Mouse (Mus musculus): ENCODE measurements around the gene 1700092M07Rik. TPM values are rescaled to one million over a fixed set of nuclear protein-coding genes. Genes with fewer than 3 reads are reported as not detected.

Gene 1700092M07Rik
- total and polyA plus RNA-seq, 2 experiments from 2014 or later, result 0.85 TPM; not detected in 1

DNA sequence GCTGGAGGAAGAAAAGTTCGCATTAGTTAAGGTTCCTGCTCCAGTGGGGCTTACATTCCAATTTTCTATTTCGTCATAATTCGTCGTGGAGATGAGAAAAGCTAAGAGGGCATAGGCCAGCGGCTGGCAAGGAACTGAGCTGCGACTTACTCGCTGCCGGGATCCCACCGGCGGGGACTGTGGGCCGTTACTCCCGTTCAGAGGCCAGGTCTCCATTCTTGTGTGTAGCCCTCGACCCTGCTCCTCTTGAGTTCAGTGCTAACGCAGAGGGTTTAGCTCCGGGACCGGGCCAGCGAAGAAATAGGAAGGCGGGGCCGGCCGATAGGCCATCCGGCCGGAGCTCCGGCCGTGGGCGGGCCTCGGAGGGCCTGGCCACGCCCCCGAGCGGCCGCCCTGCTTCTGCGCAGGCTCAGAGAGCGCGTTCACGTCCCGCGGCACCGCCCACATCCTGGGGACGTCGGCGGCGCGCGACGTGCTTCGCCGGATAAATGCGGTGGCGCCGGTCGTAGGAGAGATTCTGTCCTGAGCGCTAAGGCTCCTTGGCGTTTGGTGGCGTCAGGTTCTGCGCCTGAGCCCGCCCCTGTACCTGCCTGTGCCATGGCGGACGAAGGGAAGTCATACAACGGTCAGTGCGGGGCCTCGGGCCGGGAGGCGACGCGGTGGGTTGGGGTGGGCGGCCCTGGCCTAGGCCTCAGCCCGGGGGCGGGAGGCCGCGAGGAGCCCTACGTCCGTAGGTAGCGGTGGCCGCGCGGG is 16.3 kb downstream of the 1700092M07Rik start, which contains the start of gene Nxf1:
Gene Nxf1, plus strand, starts transcription at position 439 of the 753 bp plus-strand sequence.
- ATAC-seq, result peak; percentile 96
- DNase-seq (ENCODE audit: low spot score), result peak; percentile 98
- peaks cover 16% of the 10 kb centered on the region for H3K36me3 ChIP-seq (ENCODE audit: insufficient read depth, low read length)
- peak within 1 kb of the TSS; percentile 82 for H3K4me2 ChIP-seq (ENCODE audit: low read depth, low read length)
- H3K4me1 ChIP-seq (ENCODE audit: insufficient read depth, low read length), result peaks cover 17% of the 10 kb centered on the region; the same call in 1 of the 2 replicates
- H3K27me3 ChIP-seq (ENCODE audit: insufficient read depth, low read length), result no peaks in the 10 kb centered on the region
- H3K4me3 ChIP-seq (ENCODE audit: low read length), result peak within 1 kb of the TSS; percentile 97
- WGBS, result under 1% methylated on average over 71 of the region's 75 CpGs
- H3K9ac ChIP-seq (replicated peaks; ENCODE audit: low read length), result peak within 1 kb of the TSS; percentile 96
- no peak for TF ChIP-seq CTCF (IDR thresholded peaks at IDR 0.05; ENCODE audit: low read depth)
- no peaks in the 10 kb centered on the region for H3K9me3 ChIP-seq (ENCODE audit: low read length)
- peak within 1 kb of the TSS; percentile 90 for H3K27ac ChIP-seq

DNA sequence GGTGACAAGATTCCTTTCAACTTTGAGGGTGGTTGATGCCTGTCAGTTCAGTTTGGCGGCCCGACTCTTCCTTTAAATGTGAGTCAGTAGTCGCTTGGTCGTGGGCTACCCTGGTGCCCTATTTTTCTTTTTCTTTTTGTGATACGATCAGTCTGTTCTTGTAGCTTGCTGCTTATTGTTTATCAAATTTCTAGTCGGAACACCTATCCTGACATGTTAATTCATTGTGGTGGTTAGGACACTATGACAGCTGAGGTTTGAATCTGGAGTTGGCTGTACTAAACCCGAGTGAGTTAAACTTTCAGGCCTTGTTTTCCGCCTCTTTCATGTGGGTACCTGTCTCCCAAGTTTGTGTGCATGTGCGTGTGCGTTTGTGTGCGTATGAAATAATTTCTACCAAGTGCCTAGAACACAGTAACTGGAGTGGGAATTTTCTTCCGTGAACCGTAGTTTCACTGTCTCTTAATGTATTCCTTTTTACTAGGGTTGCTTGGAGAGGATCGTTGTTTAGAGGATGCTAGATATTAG is 17.0 kb downstream of the 1700092M07Rik start:
- DNase-seq (ENCODE audit: low spot score) (no peak), ATAC-seq (no peak)
- Histone ChIP-seq H3K4me2 (ENCODE audit: low read depth, low read length) (peak overlapping the region; percentile 82), H3K36me3 (ENCODE audit: insufficient read depth, low read length) (peaks cover 14% of the 10 kb centered on the region), H3K4me1 (ENCODE audit: insufficient read depth, low read length) (peaks cover 17% of the 10 kb centered on the region; the same call in 1 of the 2 replicates), H3K9me3 (ENCODE audit: low read length) (no peaks in the 10 kb centered on the region), H3K4me3 (ENCODE audit: low read length) (peak overlapping the region; percentile 97), H3K27me3 (ENCODE audit: insufficient read depth, low read length) (no peaks in the 10 kb centered on the region), H3K27ac (peak overlapping the region; percentile 90), H3K9ac (replicated peaks; ENCODE audit: low read length) (peak overlapping the region; percentile 96)
- TF ChIP-seq CTCF (IDR thresholded peaks at IDR 0.05; ENCODE audit: low read depth), result no peak
- WGBS, result 5% methylated on average over 14 of the region's 14 CpGs

DNA sequence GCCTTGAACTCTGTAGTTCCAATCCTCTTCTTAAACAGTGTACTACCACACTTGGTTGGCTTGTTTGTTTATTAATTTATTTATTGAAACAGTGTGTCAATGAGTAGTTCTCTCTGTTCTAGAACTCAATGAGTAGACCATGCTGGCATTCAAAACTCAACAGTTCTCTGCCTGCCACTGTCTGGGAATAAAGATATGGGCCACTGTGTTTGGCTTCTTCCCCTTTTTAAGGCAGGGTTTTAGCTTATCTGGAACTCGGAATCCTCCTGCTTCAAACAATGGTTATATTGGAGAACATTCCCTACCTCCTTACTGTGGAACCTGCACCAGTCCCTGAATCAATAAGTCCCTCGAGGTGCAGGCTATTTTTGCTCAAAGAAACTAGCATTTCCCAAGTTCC is 18.4 kb downstream of the 1700092M07Rik start:
- Histone ChIP-seq H3K27ac (no peak overlapping the region), H3K4me3 (ENCODE audit: low read length) (no peak overlapping the region), H3K4me2 (ENCODE audit: low read depth, low read length) (no peak overlapping the region), H3K27me3 (ENCODE audit: insufficient read depth, low read length) (no peaks in the 10 kb centered on the region), H3K9me3 (ENCODE audit: low read length) (no peaks in the 10 kb centered on the region), H3K9ac (replicated peaks; ENCODE audit: low read length) (no peak overlapping the region), H3K4me1 (ENCODE audit: insufficient read depth, low read length) (peaks cover 17% of the 10 kb centered on the region; the same call in 1 of the 2 replicates), H3K36me3 (ENCODE audit: insufficient read depth, low read length) (peaks cover 22% of the 10 kb centered on the region)
- TF ChIP-seq CTCF (IDR thresholded peaks at IDR 0.05; ENCODE audit: low read depth), result no peak
- WGBS, result 95% methylated on average over 2 of the region's 2 CpGs
- ATAC-seq (no peak), DNase-seq (ENCODE audit: low spot score) (no peak)

DNA sequence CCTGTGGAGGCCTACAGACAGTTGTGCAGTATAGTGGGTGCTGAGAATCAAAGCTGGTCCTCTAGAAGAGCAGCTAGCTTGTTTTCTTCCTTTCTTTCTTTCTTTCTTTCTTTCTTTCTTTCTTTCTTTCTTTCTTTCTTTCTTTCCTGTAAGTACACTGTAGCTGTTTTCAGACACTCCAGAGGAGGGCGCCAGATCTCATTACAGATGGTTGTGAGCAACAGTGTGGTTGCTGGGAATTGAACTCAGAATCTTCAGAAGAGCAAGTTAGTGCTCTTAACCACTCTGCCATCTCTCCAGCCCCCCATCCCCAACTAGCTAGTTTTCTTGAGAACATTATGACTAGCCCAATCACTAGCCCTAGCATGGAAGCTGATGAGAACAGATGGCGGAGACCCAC is 20.2 kb downstream of the 1700092M07Rik start:
- Histone ChIP-seq H3K36me3 (ENCODE audit: insufficient read depth, low read length) (peaks cover 33% of the 10 kb centered on the region), H3K4me1 (ENCODE audit: insufficient read depth, low read length) (peaks cover 15% of the 10 kb centered on the region; the same call in 1 of the 2 replicates), H3K9me3 (ENCODE audit: low read length) (no peaks in the 10 kb centered on the region), H3K4me2 (ENCODE audit: low read depth, low read length) (no peak overlapping the region), H3K27ac (no peak overlapping the region), H3K9ac (replicated peaks; ENCODE audit: low read length) (no peak overlapping the region), H3K4me3 (ENCODE audit: low read length) (no peak overlapping the region), H3K27me3 (ENCODE audit: insufficient read depth, low read length) (no peaks in the 10 kb centered on the region)
- WGBS, result 79% methylated on average over 2 of the region's 2 CpGs
- DNase-seq (ENCODE audit: low spot score) (no peak), ATAC-seq (no peak)
- 0 out of 2 replicates have a peak, but pooled peaks have one; percentile 11 for TF ChIP-seq CTCF (IDR thresholded peaks at IDR 0.05; ENCODE audit: low read depth)

DNA sequence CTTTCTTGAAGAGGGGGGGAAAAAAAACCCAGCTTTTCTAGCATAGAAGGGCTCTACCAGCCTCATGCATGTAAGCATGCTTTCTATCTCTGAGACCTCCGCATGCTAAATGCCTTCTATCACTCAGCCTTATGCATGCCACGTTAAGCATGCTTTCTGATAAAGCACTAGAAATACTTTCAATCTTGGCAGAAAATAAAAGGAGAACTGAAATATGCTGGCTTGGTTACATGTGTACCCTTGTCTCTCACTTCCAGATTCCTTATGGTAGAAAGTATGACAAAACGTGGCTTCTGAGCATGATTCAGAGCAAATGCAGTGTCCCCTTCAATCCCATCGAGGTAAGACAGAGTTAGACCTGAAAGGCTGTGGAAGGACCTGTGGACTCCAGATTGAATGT is 22.8 kb downstream of the 1700092M07Rik start:
- Histone ChIP-seq H3K4me3 (ENCODE audit: low read length) (no peak overlapping the region), H3K27ac (no peak overlapping the region), H3K4me2 (ENCODE audit: low read depth, low read length) (no peak overlapping the region), H3K9ac (replicated peaks; ENCODE audit: low read length) (no peak overlapping the region), H3K9me3 (ENCODE audit: low read length) (no peaks in the 10 kb centered on the region), H3K4me1 (ENCODE audit: insufficient read depth, low read length) (peaks cover 6% of the 10 kb centered on the region; the same call in 1 of the 2 replicates), H3K36me3 (ENCODE audit: insufficient read depth, low read length) (peaks cover 58% of the 10 kb centered on the region), H3K27me3 (ENCODE audit: insufficient read depth, low read length) (no peaks in the 10 kb centered on the region)
- TF ChIP-seq CTCF (IDR thresholded peaks at IDR 0.05; ENCODE audit: low read depth), result no peak
- DNase-seq (ENCODE audit: low spot score) (no peak), ATAC-seq (no peak)
- 94% methylated on average over 4 of the region's 4 CpGs for WGBS

DNA sequence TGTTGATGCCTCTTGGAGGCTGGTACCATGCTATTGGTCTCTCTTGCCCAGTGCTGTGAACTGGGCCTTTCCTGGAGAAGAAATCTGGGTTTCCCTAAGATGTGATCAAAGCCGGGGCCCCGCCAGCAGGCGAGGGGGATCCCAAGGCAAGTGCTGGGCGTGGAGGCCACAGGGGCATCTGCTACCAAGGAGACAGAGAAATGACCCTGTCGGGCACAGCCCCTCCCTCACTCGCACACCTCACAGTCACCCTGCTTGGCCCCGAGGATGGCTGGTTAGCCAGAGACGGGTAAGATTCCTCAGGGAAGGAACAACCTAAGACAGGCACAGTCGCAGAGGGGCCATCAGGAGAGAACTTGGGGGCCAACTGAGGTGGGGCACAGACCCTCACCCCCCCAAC is 25.0 kb downstream of the 1700092M07Rik start:
- Histone ChIP-seq H3K4me3 (ENCODE audit: low read length) (no peak overlapping the region), H3K36me3 (ENCODE audit: insufficient read depth, low read length) (peaks cover 68% of the 10 kb centered on the region), H3K4me2 (ENCODE audit: low read depth, low read length) (no peak overlapping the region), H3K9me3 (ENCODE audit: low read length) (no peaks in the 10 kb centered on the region), H3K9ac (replicated peaks; ENCODE audit: low read length) (no peak overlapping the region), H3K27me3 (ENCODE audit: insufficient read depth, low read length) (no peaks in the 10 kb centered on the region), H3K4me1 (ENCODE audit: insufficient read depth, low read length) (no peaks in the 10 kb centered on the region; the same call in 1 of the 2 replicates), H3K27ac (no peak overlapping the region)
- 99% methylated on average over 9 of the region's 9 CpGs for WGBS
- TF ChIP-seq CTCF (IDR thresholded peaks at IDR 0.05; ENCODE audit: low read depth), result no peak
- DNase-seq (ENCODE audit: low spot score), result no peak
- 0 out of 2 replicates have a peak, but pooled peaks have one; percentile 4 for ATAC-seq

All from hindbrain, postnatal 0 days (tissue).